Mouse (Mus musculus) hindbrain, embryonic 16.5 days (tissue): ENCODE measurements around the gene Dock4. TPM values are rescaled to one million over a fixed set of nuclear protein-coding genes. Genes with fewer than 3 reads are reported as not detected.

Experiments used
- ATAC-seq: fragments of 200-750 bp; cut with Nextera tagmentation; 2 replicates; pipeline ENCODE4 v1.8.0; 2017; ENCODE audit warnings: moderate TSS enrichment, moderate library complexity
- H3K27ac ChIP-seq: fragments of 300-500 bp; sonication (generic); 2 replicates; pipeline ENCODE4 v1.5.1; 2014; ENCODE audit warnings: low read depth, mild to moderate bottlenecking, control low read depth, low read length, moderate library complexity
- H3K27me3 ChIP-seq: fragments of 300-500 bp; sonication (generic); replicated peaks from 2 replicates; pipeline ENCODE4 v1.6.1; 2014; ENCODE audit warnings: low read length; ENCODE audit not compliant: control insufficient read depth, insufficient read depth
- H3K36me3 ChIP-seq: fragments of 300-500 bp; sonication (generic); 2 replicates; pipeline ENCODE4 v1.6.1; 2014; ENCODE audit warnings: mild to moderate bottlenecking, low read length, moderate library complexity, mixed read lengths; ENCODE audit not compliant: control insufficient read depth, insufficient read depth
- H3K4me1 ChIP-seq: fragments of 300-500 bp; sonication (generic); 2 replicates; pipeline ENCODE4 v1.6.1; 2014; ENCODE audit warnings: low read depth, low read length; ENCODE audit not compliant: control insufficient read depth, insufficient read depth
- H3K4me2 ChIP-seq: fragments of 300-500 bp; sonication (generic); 2 replicates; pipeline ENCODE4 v1.6.1; 2014; ENCODE audit warnings: mild to moderate bottlenecking, low read length, control low read depth, moderate library complexity
- H3K4me3 ChIP-seq: fragments of 300-500 bp; sonication (generic); 2 replicates; pipeline ENCODE4 v1.5.1; 2014; ENCODE audit warnings: mild to moderate bottlenecking, low read length, control low read depth, moderate library complexity
- H3K9ac ChIP-seq: fragments of 300-500 bp; sonication (generic); 2 replicates; pipeline ENCODE4 v1.6.1; 2014; ENCODE audit warnings: low read depth, mild to moderate bottlenecking, control low read depth, low read length, moderate library complexity
- H3K9me3 ChIP-seq: fragments of 300-500 bp; sonication (generic); 2 replicates; pipeline ENCODE4 v1.6.1; 2014; ENCODE audit warnings: mild to moderate bottlenecking, low read length, moderate library complexity; ENCODE audit not compliant: control insufficient read depth
- WGBS: fragments of 180-500 bp; shearing (Covaris S2); extraction: QIAGEN DNeasy Blood & Tissue Kit; methylation state at CpG from one replicate; pipeline ENCODE4 v1.1.7; 2014; 5-methylcytosine and 5-hydroxymethylcytosine counted together
- polyA plus RNA-seq: library from polyadenylated mRNA; unstranded; fragments of >200 nt; fragmentation: Nextera tagmentation; extraction: Ambion mirVana; gene quantifications from 2 replicates; pipeline ENCODE4 v1.2.1, GENCODE M21; 2015

The Dock4 gene
- polyA plus RNA-seq, 1 experiment from 2014 or later, result 28.9 TPM

GRCm38 (mm10) chr12:40456517-40456916 lies 10.8 kb downstream of the Dock4 start:
- Histone ChIP-seq H3K27ac (no peak overlapping the region), H3K36me3 (no peaks in the 10 kb centered on the region), H3K9ac (no peak overlapping the region), H3K4me1 (no peaks in the 10 kb centered on the region; the same call in 1 of the 2 replicates), H3K4me3 (no peak overlapping the region), H3K9me3 (no peaks in the 10 kb centered on the region), H3K27me3 (no peaks in the 10 kb centered on the region), H3K4me2 (no peak overlapping the region)
- WGBS, result 91% methylated on average over 2 of the region's 2 CpGs
- ATAC-seq, result no peak

GRCm38 (mm10) chr12:40458977-40459376 lies 13.2 kb downstream of the Dock4 start:
- H3K27ac ChIP-seq, result no peak overlapping the region
- no peak for ATAC-seq

DNA sequence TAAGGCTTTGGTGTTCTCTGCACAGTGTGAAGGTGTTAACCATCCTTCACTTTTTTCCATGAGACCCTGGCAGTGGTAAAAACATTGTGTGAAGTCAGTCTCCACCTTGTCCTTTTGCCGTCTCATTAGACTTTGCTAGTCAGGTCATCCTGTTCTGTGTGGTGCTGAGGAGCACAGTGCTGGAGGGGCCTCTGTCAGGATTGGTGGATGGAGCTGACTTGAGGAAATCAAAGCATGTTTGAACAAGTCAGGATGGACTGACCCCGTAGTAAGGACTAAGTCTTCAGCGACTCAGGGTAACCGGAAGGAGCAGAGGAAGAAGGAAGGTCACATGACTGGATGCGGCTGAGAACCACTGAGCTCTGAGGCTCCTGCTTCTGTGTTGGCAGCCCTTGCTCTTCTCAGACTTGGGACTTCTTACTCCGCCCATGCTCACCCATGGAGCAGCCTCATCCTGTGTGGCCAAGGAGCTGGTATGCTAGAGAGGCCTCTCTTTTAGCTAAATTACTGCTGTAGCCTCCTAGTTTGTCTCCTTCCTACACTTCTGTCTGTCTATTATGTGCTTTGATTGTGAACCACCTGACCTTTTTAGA lies 14.0 kb downstream of the Dock4 start:
- 82% methylated on average over 6 of the region's 6 CpGs for WGBS
- ATAC-seq, result no peak
- Histone ChIP-seq H3K9ac (no peak overlapping the region), H3K4me2 (no peak overlapping the region), H3K27me3 (no peaks in the 10 kb centered on the region), H3K4me3 (no peak overlapping the region), H3K9me3 (no peaks in the 10 kb centered on the region), H3K36me3 (no peaks in the 10 kb centered on the region), H3K4me1 (peaks cover 11% of the 10 kb centered on the region), H3K27ac (peak overlapping the region; percentile 44; the same call in 1 of the 2 replicates)

More at GRCm38 (mm10) chr12:40458977-40459376, 13.2 kb downstream of the Dock4 start:
- Histone ChIP-seq H3K4me1 (peaks cover 4% of the 10 kb centered on the region), H3K9me3 (no peaks in the 10 kb centered on the region), H3K4me3 (no peak overlapping the region), H3K27me3 (no peaks in the 10 kb centered on the region), H3K36me3 (no peaks in the 10 kb centered on the region), H3K4me2 (no peak overlapping the region), H3K9ac (no peak overlapping the region)
- WGBS, result 80% methylated on average over 3 of the region's 3 CpGs

DNA sequence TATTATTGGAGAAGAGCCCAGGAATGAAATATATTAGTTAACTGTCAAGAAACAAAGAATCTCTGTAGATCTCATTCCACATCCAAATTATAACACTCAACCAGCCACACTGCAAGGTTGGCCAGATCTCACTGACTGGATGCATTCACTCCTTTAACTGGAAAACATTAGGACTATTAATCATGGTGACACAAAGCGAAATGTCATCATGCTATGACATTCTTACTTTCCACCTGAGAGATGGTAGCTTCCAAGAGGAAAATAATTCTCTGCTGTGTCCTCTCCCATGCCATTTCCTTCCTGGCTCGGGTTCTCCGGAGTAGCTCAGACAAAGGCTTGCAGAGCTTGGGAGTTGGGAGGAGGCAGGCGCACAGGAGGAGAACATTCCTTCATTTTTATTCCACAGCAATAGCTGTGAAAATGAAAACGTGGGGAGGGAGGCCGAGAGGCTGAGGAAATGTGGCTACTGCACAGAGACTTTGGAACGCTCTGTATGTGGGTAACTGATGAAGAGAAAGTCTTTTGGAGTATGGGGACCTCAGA lies 17.0 kb downstream of the Dock4 start:
- Histone ChIP-seq H3K36me3 (no peaks in the 10 kb centered on the region), H3K4me3 (no peak overlapping the region), H3K4me2 (peak overlapping the region; percentile 29), H3K27ac (peak overlapping the region; percentile 61), H3K9me3 (no peaks in the 10 kb centered on the region), H3K9ac (peak overlapping the region; percentile 17; the same call in 1 of the 2 replicates), H3K4me1 (peaks cover 14% of the 10 kb centered on the region), H3K27me3 (no peaks in the 10 kb centered on the region)
- WGBS, result 29% methylated on average over 7 of the region's 7 CpGs
- ATAC-seq, result peak; percentile 31; the same call in 1 of the 2 replicates

- no peaks in the 10 kb centered on the region for H3K9me3 ChIP-seq
- H3K4me3 ChIP-seq, result no peak overlapping the region
- 55% methylated on average over 2 of the region's 2 CpGs for WGBS
- ATAC-seq, result no peak
- H3K4me1 ChIP-seq, result peaks cover 14% of the 10 kb centered on the region
- peak overlapping the region; percentile 46; the same call in 1 of the 2 replicates for H3K27ac ChIP-seq
- no peaks in the 10 kb centered on the region for H3K36me3 ChIP-seq
- no peak overlapping the region for H3K9ac ChIP-seq
- H3K4me2 ChIP-seq, result no peak overlapping the region
- H3K27me3 ChIP-seq, result no peaks in the 10 kb centered on the region
Measured at GRCm38 (mm10) chr12:40463828-40464227, 18.1 kb downstream of the Dock4 start.

DNA sequence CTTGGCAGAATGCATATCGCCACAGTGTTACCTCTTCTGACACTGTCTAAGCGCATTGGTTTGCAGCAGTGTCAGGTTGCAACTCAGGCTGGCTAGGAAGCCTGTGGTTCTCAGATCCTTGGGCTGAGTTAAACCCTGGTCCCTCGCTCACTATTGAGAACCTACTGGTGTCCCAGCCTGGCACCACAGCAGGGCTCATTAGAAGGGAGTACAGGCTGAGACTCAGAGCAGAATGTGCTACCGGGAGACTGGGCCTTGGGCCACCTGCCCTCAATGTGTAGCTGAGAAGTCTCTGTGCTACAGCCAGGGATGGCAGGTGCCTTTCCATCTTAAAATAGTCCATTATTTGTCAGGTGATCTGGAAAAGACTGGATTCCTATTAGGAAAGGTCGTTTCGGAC lies 18.5 kb downstream of the Dock4 start:
- H3K9ac ChIP-seq, result no peak overlapping the region
- H3K9me3 ChIP-seq, result no peaks in the 10 kb centered on the region
- peaks cover 14% of the 10 kb centered on the region for H3K4me1 ChIP-seq
- ATAC-seq, result peak; percentile 32
- no peaks in the 10 kb centered on the region for H3K27me3 ChIP-seq
- H3K36me3 ChIP-seq, result no peaks in the 10 kb centered on the region
- H3K4me3 ChIP-seq, result no peak overlapping the region
- no peak overlapping the region for H3K4me2 ChIP-seq
- H3K27ac ChIP-seq, result peak overlapping the region; percentile 46
- 57% methylated on average over 6 of the region's 6 CpGs for WGBS

DNA sequence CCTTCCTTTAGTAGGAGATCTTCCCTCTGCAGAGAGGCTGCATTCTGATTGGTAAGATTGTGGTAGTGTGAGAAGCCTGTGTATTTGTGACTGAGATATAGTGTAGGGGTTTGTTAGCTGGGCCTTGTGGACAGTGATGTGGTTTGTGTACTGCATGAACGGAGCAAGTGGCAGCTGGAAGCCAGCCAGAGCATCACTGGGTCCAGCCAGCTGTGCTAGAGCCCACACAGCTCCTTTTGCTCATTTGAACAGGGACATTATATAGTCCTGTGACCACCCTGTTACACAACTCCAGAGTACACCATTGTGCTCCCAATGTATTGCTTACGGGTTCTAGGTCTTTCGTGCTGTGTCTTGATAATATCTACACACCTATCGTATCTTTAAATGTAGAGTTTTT lies 22.5 kb downstream of the Dock4 start:
- WGBS, result 85% methylated on average over 4 of the region's 4 CpGs
- H3K27ac ChIP-seq, result no peak overlapping the region
- H3K9ac ChIP-seq, result no peak overlapping the region
- no peak overlapping the region for H3K4me2 ChIP-seq
- ATAC-seq, result peak; percentile 50
- H3K4me3 ChIP-seq, result no peak overlapping the region
- no peaks in the 10 kb centered on the region for H3K9me3 ChIP-seq
- no peaks in the 10 kb centered on the region for H3K36me3 ChIP-seq
- peaks cover 10% of the 10 kb centered on the region for H3K4me1 ChIP-seq
- no peaks in the 10 kb centered on the region for H3K27me3 ChIP-seq

DNA sequence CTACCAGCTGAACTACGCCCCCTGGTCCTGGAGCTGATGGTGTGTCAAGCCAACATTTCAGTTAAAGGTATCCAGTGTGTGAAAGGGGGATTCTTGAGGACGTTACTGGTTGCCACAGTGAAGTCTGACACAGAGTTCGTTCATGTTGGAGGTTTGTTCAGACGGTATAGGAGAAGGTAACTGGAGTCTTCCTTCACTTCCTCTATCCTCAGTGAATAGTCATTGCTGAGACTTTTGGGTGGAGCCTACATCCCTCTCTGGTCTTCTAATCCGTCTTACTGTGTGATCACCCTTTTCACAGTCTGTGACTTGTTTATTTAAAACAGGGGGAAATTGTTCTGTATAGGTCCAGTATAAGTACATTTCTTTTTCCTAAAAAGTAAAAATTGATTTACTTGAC lies 23.3 kb downstream of the Dock4 start:
- no peak overlapping the region for H3K9ac ChIP-seq
- H3K9me3 ChIP-seq, result no peaks in the 10 kb centered on the region
- no peak overlapping the region for H3K27ac ChIP-seq
- H3K36me3 ChIP-seq, result no peaks in the 10 kb centered on the region
- H3K27me3 ChIP-seq, result no peaks in the 10 kb centered on the region
- WGBS, result 80% methylated on average over 5 of the region's 5 CpGs
- no peak for ATAC-seq
- H3K4me3 ChIP-seq, result no peak overlapping the region
- no peak overlapping the region for H3K4me2 ChIP-seq
- peaks cover 12% of the 10 kb centered on the region for H3K4me1 ChIP-seq

- no peak overlapping the region for H3K4me3 ChIP-seq
- peak overlapping the region; percentile 25 for H3K4me2 ChIP-seq
- no peaks in the 10 kb centered on the region for H3K27me3 ChIP-seq
- no peaks in the 10 kb centered on the region for H3K9me3 ChIP-seq
- H3K4me1 ChIP-seq, result peaks cover 6% of the 10 kb centered on the region
- no peaks in the 10 kb centered on the region for H3K36me3 ChIP-seq
- no peak overlapping the region for H3K27ac ChIP-seq
- no peak for ATAC-seq
- WGBS, result 73% methylated on average over 11 of the region's 11 CpGs
- H3K9ac ChIP-seq, result no peak overlapping the region
Measured at GRCm38 (mm10) chr12:40471649-40472399, 26.1 kb downstream of the Dock4 start.
